Mouse (Mus musculus): Measurements from ENCODE around the gene Myadm. TPM values are rescaled to one million over a fixed set of nuclear protein-coding genes. Genes with fewer than 3 reads are reported as not detected.
"Not testable (repeated sequence)": the region's sequence is repeated elsewhere in the genome, so short reads cannot be mapped to it uniquely, and the experiment has no call there.

Myadm gene
- total RNA-seq, 2 experiments from 2014 or later, result 1.2 to 2.4 TPM

DNA sequence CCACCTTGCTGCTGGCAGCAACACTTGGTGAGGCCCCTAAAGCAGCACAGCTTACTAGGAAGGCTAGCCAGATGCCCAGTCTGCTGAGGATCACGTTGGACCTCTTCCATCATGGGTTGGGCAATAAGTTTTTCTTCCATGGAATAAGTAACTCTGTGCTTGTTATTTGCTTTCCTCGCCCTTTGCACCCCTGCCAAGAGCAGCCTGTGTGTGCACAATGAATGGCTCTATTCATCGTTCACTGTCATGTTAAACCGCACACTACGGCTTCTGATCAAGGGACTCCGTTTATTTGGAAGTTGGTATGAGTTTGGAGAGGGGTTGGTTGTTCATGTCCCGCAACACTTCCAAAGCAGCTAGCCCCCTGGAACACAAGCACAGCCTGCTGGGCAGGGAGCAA is 1.7 kb upstream of the Myadm start:
- ATAC-seq (replicated peaks; ENCODE audit: low FRiP score, low TSS enrichment, poor library complexity, severe bottlenecking), result no peak

DNA sequence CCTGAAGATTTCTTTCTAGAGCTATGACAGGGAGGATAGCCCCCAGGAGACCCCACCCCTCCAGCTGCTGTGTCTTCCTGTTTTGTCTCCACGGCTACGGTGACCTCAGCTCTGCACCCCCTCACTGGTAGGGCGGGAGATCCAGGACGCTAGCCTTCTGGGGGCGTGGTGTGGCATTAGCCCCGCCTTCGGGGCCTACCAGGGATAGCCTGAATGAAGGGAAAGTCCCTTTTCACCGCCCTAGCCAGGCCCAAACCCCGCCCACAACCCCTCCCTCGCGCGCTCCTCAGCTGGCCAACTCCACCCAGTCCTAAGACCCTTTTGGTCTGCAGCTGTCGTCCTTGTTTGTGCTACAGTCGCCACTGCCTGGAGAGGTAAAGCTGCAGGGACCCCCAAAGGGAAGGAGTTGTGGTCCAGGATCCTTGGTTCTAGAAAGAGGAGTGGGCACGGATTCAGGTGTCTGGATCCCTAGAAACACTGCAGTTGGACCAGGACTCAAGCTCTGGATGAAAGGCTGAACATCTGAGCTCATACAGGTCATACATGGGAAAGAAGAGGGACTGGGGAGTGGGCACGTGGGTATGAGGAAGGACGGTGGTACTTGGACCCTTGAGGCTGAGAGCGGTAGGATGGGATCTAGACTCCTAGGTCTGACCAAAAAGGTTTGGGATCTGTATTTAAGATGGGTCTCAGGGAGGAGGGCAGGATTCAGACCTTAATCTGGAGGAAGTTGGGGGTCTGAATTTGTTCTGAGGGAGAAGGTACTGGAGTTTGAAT is 1.6 kb downstream of the Myadm start:
- peak; percentile 88 for ATAC-seq (replicated peaks; ENCODE audit: low FRiP score, low TSS enrichment, poor library complexity, severe bottlenecking)

DNA sequence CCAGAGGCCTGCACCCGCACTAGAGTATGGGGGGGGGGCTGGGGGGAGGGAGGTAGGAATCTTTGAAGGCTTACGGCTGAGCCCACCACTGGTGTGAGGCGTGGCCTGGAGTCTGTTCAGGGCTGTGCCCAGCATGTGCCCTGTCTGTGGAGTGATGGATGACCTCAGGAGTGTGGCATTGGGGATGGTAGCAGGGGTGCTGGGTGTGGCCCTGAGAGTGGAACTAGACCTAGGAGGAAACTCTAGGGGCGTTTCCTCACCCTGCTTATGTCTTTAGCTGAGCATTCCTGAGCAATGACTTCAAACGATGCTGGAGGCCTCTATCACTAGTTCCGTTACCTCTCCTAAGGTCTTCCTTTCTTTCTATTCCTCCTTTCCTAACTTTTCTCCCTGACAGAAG is 2.3 kb downstream of the Myadm start:
- no peak for ATAC-seq (replicated peaks; ENCODE audit: low FRiP score, low TSS enrichment, poor library complexity, severe bottlenecking)

DNA sequence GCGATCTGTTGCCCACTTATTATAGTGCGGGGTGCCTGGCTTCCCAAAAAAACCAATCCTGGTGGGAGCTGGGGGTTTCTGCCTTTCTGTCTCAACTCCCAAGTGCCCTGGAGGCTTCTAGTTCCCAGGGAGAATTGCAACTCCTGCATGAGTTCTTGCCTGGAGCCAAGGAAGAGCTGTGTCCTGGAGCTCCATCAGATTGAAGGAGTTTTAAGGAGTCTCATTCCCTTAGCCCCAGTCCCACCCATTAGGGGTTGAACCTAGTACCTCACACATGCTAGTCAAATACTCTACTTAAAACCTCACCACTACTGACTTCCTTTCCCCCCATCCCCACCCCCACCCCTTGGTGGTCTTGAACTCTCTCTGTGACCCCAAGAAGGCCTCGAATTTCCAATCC is 2.9 kb downstream of the Myadm start:
- ATAC-seq (replicated peaks; ENCODE audit: low FRiP score, low TSS enrichment, poor library complexity, severe bottlenecking), result no peak

DNA sequence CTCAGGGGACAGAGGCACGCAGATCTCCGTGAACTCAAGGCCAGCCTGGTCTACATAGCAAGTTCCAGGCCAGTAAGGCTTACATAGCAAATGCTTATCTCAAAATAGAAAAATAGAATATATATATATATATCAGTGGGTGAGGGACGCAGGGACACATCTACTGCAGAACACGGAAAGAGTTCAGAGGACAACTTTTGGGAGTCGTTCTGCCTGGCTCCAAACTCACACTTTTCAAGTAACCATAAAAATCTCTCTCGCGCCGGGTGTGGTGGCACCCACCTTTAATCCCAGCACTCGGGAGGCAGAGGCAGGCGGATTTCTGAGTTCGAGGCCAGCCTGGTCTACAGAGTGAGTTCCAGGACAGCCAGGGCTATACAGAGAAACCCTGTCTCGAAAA is 3.4 kb downstream of the Myadm start:
- not testable (repeated sequence) for ATAC-seq (replicated peaks; ENCODE audit: low FRiP score, low TSS enrichment, poor library complexity, severe bottlenecking)

DNA sequence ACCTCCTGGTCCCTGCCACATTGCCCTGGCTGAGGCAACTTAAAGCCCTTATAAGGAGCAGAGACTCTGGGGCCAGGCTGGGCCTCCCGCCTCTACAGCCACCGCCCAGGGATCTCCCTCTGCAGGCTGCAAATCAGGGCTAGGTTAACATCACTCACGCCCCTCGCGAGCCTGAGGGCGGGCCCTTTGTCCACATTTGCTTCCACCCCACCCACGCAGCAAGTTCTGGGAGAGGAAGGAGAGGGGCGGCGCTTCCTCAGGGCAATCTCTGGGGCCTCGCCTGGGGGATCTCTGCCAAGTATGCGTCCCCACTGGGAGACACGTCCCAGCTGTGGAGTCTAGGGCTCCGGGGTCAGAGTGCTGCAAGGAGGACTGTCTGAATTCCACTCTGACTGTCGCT is 3.9 kb downstream of the Myadm start:
- ATAC-seq (replicated peaks; ENCODE audit: low FRiP score, low TSS enrichment, poor library complexity, severe bottlenecking), result peak; percentile 61

DNA sequence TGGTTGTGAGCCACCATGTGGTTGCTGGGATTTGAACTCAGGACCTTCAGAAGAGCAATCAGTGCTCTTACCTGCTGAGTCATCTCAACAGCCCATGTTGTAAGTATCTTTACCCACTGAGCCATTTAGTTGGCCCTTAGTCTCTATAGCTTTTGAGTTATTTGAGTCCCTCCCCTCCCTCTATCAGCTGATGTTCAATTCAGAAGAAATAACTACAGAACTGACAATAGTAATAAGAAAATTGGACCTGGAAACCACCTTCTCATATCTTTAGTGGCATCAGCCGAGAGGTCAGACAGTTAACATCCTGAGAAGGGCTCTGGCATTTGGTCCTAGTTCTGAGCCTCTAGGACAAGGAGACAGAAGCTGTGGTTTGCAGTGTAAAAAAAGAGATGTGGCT is 5.9 kb downstream of the Myadm start:
- no peak for ATAC-seq (replicated peaks; ENCODE audit: low FRiP score, low TSS enrichment, poor library complexity, severe bottlenecking)

DNA sequence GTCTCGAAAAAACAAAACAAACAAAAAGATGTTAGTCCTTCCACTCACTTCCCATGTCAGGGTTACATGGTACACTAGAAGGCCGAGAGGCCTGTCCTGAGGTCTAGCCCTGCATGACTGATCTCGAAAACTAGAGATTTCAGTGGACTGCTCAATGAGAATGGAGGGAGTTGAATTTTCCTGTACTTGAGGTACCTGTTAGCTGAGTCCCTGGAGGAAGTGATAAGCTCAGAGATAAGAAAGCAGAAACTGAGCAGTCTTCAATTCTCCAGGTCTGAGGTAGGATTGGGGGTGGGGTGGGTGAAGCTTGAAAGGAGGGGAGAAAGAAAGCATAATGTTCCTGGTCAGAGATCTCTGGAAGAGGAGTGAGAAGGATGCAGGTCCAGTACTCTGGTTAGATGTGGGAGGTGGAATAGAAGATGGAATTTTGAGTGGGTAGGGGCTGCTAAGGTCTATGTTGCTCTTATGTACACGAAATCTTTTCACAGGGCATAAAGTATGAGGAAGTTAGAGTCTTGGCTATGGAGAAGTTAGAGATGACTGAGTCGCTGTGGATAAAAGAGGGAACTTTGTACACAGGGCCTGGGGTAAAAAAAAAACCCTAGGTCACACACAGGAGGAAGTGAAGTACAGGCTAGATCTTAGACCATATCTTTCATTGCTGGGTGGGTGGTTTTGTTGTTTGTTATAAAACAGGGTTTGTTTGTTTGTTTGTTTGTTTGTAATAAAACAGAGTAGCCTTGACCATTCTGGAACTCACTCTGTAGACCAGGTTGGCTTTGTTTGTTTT is 6.6 kb downstream of the Myadm start:
- ATAC-seq (replicated peaks; ENCODE audit: low FRiP score, low TSS enrichment, poor library complexity, severe bottlenecking), result no peak

DNA sequence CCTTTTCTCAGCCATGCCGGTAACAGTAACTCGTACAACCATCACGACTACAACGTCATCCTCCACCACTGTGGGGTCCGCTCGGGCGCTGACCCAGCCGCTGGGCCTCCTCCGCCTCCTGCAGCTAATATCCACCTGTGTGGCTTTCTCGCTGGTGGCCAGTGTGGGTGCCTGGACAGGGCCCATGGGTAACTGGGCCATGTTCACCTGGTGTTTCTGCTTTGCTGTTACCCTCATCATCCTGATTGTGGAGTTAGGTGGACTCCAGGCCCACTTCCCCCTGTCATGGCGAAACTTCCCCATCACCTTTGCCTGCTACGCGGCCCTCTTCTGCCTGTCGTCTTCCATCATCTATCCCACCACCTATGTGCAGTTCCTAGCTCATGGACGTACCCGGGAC is 7.8 kb downstream of the Myadm start:
- ATAC-seq (replicated peaks; ENCODE audit: low FRiP score, low TSS enrichment, poor library complexity, severe bottlenecking), result no peak

DNA sequence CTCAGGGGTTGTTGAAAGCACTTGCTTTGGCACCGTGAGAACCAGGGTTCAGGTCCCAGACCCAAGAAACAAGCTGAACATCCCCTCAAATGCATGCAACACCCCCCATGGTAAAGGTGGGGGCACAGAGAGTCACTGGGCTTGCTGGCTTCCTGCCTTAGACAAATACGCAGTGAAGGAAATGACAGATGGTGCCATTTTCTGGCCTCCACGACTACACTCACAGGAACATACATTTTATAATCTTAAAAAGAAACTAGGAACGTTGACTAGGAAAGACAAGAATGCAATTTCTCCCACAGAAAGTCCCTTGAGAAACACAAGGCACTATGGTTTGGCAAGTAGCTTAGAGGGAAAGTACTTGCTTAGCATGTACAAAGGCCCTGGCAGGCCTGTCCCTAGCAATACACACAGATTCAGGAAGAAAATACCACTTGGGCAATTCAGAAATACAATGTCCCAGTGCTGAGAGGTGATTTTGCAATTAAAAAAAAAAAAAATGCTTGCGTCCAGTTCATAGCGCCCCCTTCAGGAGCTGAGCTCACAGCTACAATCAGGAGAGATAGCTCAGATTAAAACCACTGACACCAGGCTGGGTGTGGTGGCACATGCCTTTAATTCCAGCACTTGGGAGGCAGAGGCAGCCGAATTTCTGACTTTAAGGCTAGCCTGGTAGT is 11.2 kb downstream of the Myadm start:
- ATAC-seq (replicated peaks; ENCODE audit: low FRiP score, low TSS enrichment, poor library complexity, severe bottlenecking), result no peak

DNA sequence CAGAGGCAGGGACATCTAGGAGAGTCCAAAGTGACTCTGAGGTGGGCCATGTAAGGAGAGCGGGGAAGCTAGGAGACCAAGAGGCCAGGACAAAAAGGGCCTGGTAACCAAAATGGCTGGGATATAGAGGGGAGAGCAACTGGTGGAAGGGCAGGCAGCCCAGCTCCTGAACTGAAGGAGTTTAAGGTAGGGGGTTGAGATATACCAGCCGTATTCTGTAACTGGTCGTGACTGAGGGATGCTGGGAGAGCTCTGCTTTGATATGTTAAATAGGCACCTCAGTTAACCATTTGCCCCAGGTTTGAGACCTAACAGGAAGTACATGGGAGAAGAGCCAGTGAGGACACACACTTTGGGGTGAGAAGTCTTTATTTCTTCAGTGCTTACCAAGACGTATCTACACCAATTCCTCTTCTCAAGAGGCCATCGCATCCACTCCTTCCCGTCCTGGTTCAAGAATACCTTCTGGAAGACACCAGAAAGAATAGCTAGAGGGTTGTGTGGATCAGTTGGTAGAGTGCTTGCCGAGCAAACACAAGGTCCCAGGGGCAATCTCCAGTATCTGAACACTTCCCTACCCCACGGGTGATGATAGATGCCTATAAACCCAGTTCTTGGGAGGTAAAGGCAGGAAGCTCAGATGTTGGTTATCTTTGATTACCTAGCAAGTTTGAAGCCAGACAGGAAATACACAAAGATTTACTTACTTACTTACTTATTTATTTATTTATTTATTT is 12.2 kb downstream of the Myadm start:
- no peak for ATAC-seq (replicated peaks; ENCODE audit: low FRiP score, low TSS enrichment, poor library complexity, severe bottlenecking)

DNA sequence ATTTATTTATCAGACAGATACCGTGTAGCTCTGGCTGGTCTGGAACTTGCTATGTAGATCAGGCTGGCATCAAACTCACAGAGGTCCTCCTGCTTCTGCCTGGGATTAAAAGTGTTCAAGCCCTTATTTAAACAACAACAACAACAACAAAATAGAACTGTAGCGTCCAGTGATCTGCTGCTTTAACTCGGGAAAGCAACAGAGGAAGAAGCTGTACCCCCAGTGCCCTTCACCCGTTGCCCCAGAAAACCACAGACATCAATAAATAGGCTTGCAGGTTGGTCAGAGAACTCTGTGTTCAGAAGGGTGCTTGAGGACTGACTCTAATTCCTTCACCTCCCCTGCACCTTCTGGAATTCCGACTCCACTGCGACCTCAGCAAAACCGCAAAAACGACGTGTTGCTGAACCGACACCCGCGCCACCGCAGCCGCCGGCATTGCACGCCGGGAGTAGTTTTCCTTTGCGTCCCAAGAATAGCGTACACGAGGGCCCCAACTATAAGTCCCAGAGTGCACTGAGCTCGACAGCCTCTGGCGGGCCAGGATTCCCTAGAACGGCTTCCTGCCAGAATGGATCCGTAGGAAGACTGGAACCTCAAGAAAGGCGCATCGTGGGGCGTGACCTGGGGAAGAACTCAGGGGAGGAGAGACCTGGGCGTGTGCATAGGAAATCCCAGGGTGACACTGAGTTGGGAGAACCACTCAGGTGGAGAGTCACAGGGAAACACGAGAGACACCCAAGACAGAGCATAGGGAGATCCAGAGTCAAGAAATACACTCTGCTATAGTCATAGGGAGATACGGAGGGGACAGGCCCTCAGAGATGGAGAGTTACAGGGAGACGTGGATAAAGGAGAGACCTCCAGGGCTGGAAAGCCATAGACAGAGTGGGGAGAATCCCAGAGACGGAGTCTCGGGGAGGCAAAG is 13.0 kb downstream of the Myadm start:
- no peak for ATAC-seq (replicated peaks; ENCODE audit: low FRiP score, low TSS enrichment, poor library complexity, severe bottlenecking)

DNA sequence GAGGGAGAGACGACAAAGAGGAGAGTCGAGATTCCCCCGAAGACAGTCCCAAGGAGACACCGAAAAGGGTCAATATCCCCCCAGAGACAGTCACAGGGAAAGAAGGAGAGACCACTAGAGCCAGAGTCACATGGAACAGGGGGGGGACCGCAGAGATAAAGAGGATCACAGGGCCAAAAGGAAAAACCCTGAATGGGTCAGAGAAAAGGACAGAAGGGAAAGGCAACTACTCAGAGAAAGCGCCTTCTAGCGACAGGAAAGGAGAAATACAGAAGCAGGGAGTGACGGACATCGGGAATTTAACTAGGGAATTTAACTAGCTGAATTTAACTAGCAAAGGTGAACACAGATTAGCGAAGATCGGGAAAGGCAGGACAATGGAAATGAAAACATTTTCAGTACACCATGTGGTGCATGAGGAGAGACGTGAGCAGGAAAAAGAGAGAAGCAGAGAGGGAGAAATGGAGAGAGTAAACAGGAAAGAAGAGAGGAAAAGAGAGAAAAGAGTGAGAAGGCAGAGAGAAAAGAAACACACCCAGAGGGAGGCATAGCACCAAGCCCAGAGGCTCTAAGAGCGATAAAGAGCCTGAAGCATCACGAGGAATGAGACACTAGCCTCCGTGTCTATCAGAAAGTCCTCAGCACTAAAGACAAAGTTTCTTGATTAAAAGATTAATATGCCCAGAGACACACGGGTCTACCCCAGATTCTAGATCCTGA is 13.8 kb downstream of the Myadm start:
- no peak for ATAC-seq (replicated peaks; ENCODE audit: low FRiP score, low TSS enrichment, poor library complexity, severe bottlenecking)

DNA sequence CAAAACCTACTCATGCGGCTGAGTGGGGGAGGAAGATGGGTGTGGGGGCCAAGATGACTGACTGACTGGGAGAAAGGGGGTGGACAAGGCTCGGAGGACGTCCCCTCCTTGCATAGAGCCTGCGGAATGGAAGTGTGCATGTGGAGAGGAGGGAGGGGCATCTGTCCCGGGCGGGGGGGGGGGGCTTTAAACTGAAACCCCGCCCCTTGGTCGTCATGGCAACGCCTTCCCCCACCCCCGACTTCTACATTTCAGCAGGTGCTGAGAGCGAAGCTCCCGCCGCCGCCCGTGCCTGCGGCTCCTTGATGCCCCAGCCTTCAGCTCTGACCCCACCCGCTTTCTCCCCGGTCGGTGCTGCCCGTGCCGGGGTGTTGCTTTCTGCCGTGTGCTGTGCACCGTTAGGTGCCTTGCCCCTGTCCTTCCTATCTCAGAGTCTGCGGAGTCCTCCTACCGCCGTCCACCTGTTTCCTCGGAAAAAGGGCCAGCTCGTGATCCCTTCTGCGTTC is 14.4 kb downstream of the Myadm start:
- peak; percentile 42; the same call in 1 of the 2 replicates for ATAC-seq (replicated peaks; ENCODE audit: low FRiP score, low TSS enrichment, poor library complexity, severe bottlenecking)

DNA sequence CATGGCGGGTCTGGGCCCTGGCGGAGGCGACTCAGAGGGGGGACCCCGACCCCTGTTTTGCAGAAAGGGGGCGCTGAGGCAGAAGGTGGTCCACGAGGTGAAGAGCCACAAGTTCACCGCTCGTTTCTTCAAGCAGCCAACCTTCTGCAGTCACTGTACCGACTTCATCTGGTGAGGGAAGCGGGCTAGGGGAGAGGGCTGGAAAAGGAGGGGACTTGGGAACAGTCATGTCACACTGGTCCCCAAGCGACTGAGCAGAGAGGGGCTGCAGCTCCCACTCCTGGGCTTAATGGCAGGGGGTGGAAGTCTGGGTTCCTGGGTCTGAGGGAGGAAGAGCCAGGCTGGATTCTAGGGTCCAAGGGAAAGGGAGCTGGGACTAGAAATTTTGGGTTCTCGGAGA is 14.9 kb downstream of the Myadm start:
- ATAC-seq (replicated peaks; ENCODE audit: low FRiP score, low TSS enrichment, poor library complexity, severe bottlenecking), result no peak

DNA sequence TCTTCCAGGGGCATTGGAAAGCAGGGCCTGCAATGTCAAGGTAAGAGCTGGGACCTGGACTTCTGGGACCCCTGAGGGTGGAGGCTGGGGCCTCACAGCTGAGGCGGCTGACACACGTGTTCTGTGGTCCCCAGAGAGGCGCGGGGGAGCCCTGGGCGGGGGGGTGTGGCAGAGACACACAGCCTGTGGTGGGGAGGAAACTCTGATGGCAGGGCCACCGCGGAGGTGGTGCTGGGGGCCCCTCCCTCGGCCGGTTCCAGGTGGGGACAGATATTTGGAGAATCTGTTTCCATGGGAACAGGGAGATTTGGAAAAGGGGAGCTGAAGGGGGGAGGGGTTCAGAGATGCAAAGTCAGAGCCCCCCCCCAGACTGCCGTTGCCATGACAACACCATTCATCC is 15.4 kb downstream of the Myadm start:
- no peak for ATAC-seq (replicated peaks; ENCODE audit: low FRiP score, low TSS enrichment, poor library complexity, severe bottlenecking)

DNA sequence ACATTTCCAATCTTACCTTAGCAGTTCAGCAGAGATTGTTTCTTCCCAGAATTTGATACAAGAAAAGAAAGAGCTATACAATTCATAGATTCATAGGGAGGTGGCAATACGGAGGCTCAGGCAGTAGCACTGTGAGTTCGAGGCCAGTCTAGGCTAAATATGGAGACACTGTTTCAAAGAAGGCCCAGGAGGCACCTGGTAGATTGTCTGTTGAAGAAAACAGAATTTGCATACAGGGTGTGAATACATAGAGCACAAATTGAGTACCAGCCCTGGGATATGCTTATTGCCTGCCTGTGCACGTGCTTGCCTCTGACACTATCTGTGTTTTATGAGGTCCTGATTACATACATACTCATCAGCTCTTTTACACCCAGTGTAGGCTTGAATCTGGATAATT is 17.5 kb downstream of the Myadm start:
- no peak for ATAC-seq (replicated peaks; ENCODE audit: low FRiP score, low TSS enrichment, poor library complexity, severe bottlenecking)

DNA sequence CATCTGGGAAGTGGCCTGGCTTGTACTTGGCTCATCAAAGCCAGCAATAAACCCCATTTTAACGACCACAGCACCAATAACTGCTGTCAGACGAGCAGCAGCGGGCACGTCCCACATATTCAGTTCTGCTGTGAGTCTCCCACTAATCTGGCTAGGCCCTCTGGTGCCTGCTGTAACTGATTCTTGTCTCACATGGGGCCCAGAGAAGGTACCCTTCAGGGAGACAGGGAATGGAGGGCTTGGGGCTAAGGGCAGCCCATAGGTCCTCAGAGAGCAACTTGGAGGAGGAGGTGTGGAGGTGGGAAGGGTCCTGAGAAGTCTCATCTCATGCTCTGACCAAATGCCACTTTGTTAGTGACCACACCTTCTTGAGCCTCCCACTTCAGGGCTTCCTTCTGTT is 19.8 kb downstream of the Myadm start:
- no peak for ATAC-seq (replicated peaks; ENCODE audit: low FRiP score, low TSS enrichment, poor library complexity, severe bottlenecking)
